Mouse (Mus musculus) stomach, embryonic 15.5 days (tissue): ENCODE measurements around the gene Arfgef2. TPM values are rescaled to one million over a fixed set of nuclear protein-coding genes. Genes with fewer than 3 reads are reported as not detected.

Experiments used
- ATAC-seq: fragments of 200-750 bp; cut with Nextera tagmentation; 2 replicates; pipeline ENCODE4 v1.8.0; 2017; ENCODE audit warnings: low read depth, moderate number of reproducible peaks, moderate TSS enrichment; ENCODE audit not compliant: insufficient read depth, low FRiP score
- H3K27ac ChIP-seq: fragments of 300-500 bp; sonication (generic); 2 replicates; pipeline ENCODE4 v1.5.1; 2015; ENCODE audit warnings: mild to moderate bottlenecking, inconsistent platforms
- H3K27me3 ChIP-seq: fragments of 300-500 bp; sonication (generic); replicated peaks from 2 replicates; pipeline ENCODE4 v1.6.1; 2015; ENCODE audit warnings: inconsistent platforms
- H3K36me3 ChIP-seq: fragments of 300-500 bp; sonication (generic); 2 replicates; pipeline ENCODE4 v1.6.1; 2015; ENCODE audit warnings: inconsistent platforms
- H3K4me1 ChIP-seq: fragments of 300-500 bp; sonication (generic); 2 replicates; pipeline ENCODE4 v1.6.1; 2015; ENCODE audit warnings: inconsistent platforms
- H3K4me2 ChIP-seq: fragments of 300-500 bp; sonication (generic); 2 replicates; pipeline ENCODE4 v1.6.1; 2015; ENCODE audit warnings: mild to moderate bottlenecking, inconsistent platforms
- H3K4me3 ChIP-seq: fragments of 300-500 bp; sonication (generic); replicated peaks from 2 replicates; pipeline ENCODE4 v1.5.1; 2015; ENCODE audit warnings: inconsistent platforms
- H3K9ac ChIP-seq: fragments of 300-500 bp; sonication (generic); 2 replicates; pipeline ENCODE4 v1.6.1; 2015; ENCODE audit warnings: inconsistent platforms
- H3K9me3 ChIP-seq: fragments of 300-500 bp; sonication (generic); 2 replicates; pipeline ENCODE4 v1.6.1; 2016; ENCODE audit warnings: inconsistent platforms
- WGBS: fragments of 180-500 bp; shearing (Covaris S2); methylation state at CpG from one replicate; pipeline ENCODE4 v1.1.7; 2015; 5-methylcytosine and 5-hydroxymethylcytosine counted together
- polyA plus RNA-seq: library from polyadenylated mRNA; unstranded; fragments of >200 nt; fragmentation: Nextera tagmentation; extraction: Ambion mirVana; gene quantifications from 2 replicates; pipeline ENCODE4 v1.2.1, GENCODE M21; 2015

Gene Arfgef2
- polyA plus RNA-seq, 1 experiment from 2014 or later: 4.5 TPM

- Histone ChIP-seq H3K36me3 (peaks cover 18% of the 10 kb centered on the region), H3K4me2 (no peak overlapping the region), H3K4me3 (no peak overlapping the region), H3K27me3 (no peaks in the 10 kb centered on the region), H3K9me3 (no peaks in the 10 kb centered on the region), H3K4me1 (no peaks in the 10 kb centered on the region), H3K27ac (no peak overlapping the region), H3K9ac (no peak overlapping the region)
- WGBS: 89% methylated on average over 2 of the region's 2 CpGs
- no peak for ATAC-seq
Observed at GRCm38 (mm10) chr2:166834091-166834490, 28.7 kb downstream of the Arfgef2 start.

GRCm38 (mm10) chr2:166834796-166835195 is 29.4 kb downstream of the Arfgef2 start:
- H3K4me2 ChIP-seq: no peak overlapping the region
- H3K9me3 ChIP-seq: no peaks in the 10 kb centered on the region
- no peaks in the 10 kb centered on the region for H3K4me1 ChIP-seq
- H3K36me3 ChIP-seq: peaks cover 18% of the 10 kb centered on the region
- no peak for ATAC-seq
- no peak overlapping the region for H3K27ac ChIP-seq
- H3K4me3 ChIP-seq: no peak overlapping the region
- no peaks in the 10 kb centered on the region for H3K27me3 ChIP-seq
- no peak overlapping the region for H3K9ac ChIP-seq
- 91% methylated on average over 4 of the region's 4 CpGs for WGBS

- H3K27me3 ChIP-seq: no peaks in the 10 kb centered on the region
Observed at GRCm38 (mm10) chr2:166835581-166835980, 30.2 kb downstream of the Arfgef2 start.

GRCm38 (mm10) chr2:166841813-166842212 is 36.4 kb downstream of the Arfgef2 start:
- no peak for ATAC-seq
- no peaks in the 10 kb centered on the region for H3K4me1 ChIP-seq
- no peak overlapping the region for H3K27ac ChIP-seq
- H3K4me3 ChIP-seq: no peak overlapping the region
- H3K9me3 ChIP-seq: no peaks in the 10 kb centered on the region
- H3K9ac ChIP-seq: no peak overlapping the region
- H3K4me2 ChIP-seq: no peak overlapping the region
- H3K36me3 ChIP-seq: peaks cover 15% of the 10 kb centered on the region
- WGBS: 84% methylated on average over 4 of the region's 4 CpGs
- no peaks in the 10 kb centered on the region for H3K27me3 ChIP-seq

More at GRCm38 (mm10) chr2:166835581-166835980, 30.2 kb downstream of the Arfgef2 start:
- Histone ChIP-seq H3K36me3 (peaks cover 18% of the 10 kb centered on the region), H3K27ac (no peak overlapping the region), H3K9ac (no peak overlapping the region), H3K4me1 (no peaks in the 10 kb centered on the region), H3K4me2 (no peak overlapping the region), H3K4me3 (no peak overlapping the region), H3K9me3 (no peaks in the 10 kb centered on the region)
- WGBS: 71% methylated on average over 5 of the region's 5 CpGs
- ATAC-seq: no peak

GRCm38 (mm10) chr2:166850691-166851090 is 45.3 kb downstream of the Arfgef2 start:
- WGBS: 82% methylated on average over 11 of the region's 11 CpGs

GRCm38 (mm10) chr2:166852270-166852669 is 46.9 kb downstream of the Arfgef2 start:
- H3K27ac ChIP-seq: no peak overlapping the region
- no peaks in the 10 kb centered on the region for H3K27me3 ChIP-seq
- H3K4me2 ChIP-seq: no peak overlapping the region
- H3K36me3 ChIP-seq: peaks cover 39% of the 10 kb centered on the region
- H3K4me3 ChIP-seq: no peak overlapping the region
- no peaks in the 10 kb centered on the region for H3K9me3 ChIP-seq
- ATAC-seq: no peak
- no peaks in the 10 kb centered on the region for H3K4me1 ChIP-seq
- WGBS: 89% methylated on average over 7 of the region's 7 CpGs
- no peak overlapping the region for H3K9ac ChIP-seq

More at GRCm38 (mm10) chr2:166850691-166851090, 45.3 kb downstream of the Arfgef2 start:
- no peaks in the 10 kb centered on the region for H3K4me1 ChIP-seq
- peaks cover 29% of the 10 kb centered on the region for H3K36me3 ChIP-seq
- H3K9ac ChIP-seq: no peak overlapping the region
- ATAC-seq: no peak
- no peaks in the 10 kb centered on the region for H3K9me3 ChIP-seq
- H3K4me3 ChIP-seq: no peak overlapping the region
- no peak overlapping the region for H3K4me2 ChIP-seq
- H3K27ac ChIP-seq: no peak overlapping the region
- H3K27me3 ChIP-seq: no peaks in the 10 kb centered on the region

GRCm38 (mm10) chr2:166855771-166856170 is 50.4 kb downstream of the Arfgef2 start:
- ATAC-seq: no peak
- Histone ChIP-seq H3K9ac (no peak overlapping the region), H3K4me3 (no peak overlapping the region), H3K4me2 (no peak overlapping the region), H3K36me3 (peaks cover 57% of the 10 kb centered on the region), H3K27ac (no peak overlapping the region), H3K9me3 (no peaks in the 10 kb centered on the region), H3K27me3 (no peaks in the 10 kb centered on the region), H3K4me1 (no peaks in the 10 kb centered on the region)
- 93% methylated on average over 8 of the region's 8 CpGs for WGBS

- no peaks in the 10 kb centered on the region for H3K4me1 ChIP-seq
- H3K27ac ChIP-seq: no peak overlapping the region
- H3K9me3 ChIP-seq: no peaks in the 10 kb centered on the region
- ATAC-seq: no peak
- H3K27me3 ChIP-seq: no peaks in the 10 kb centered on the region
- WGBS: 91% methylated on average over 6 of the region's 6 CpGs
- no peak overlapping the region for H3K9ac ChIP-seq
- no peak overlapping the region for H3K4me3 ChIP-seq
- H3K36me3 ChIP-seq: peaks cover 55% of the 10 kb centered on the region
- H3K4me2 ChIP-seq: no peak overlapping the region
Observed at GRCm38 (mm10) chr2:166856366-166856765, 51.0 kb downstream of the Arfgef2 start.

GRCm38 (mm10) chr2:166857118-166857517 is 51.7 kb downstream of the Arfgef2 start:
- Histone ChIP-seq H3K9ac (no peak overlapping the region), H3K4me1 (no peaks in the 10 kb centered on the region), H3K36me3 (peaks cover 56% of the 10 kb centered on the region), H3K4me3 (no peak overlapping the region), H3K27ac (no peak overlapping the region), H3K27me3 (no peaks in the 10 kb centered on the region), H3K9me3 (no peaks in the 10 kb centered on the region), H3K4me2 (no peak overlapping the region)
- 82% methylated on average over 2 of the region's 2 CpGs for WGBS
- no peak for ATAC-seq

GRCm38 (mm10) chr2:166859214-166859613 is 53.8 kb downstream of the Arfgef2 start:
- H3K9ac ChIP-seq: no peak overlapping the region
- WGBS: 80% methylated on average over 7 of the region's 7 CpGs
- H3K4me2 ChIP-seq: no peak overlapping the region
- no peaks in the 10 kb centered on the region for H3K4me1 ChIP-seq
- ATAC-seq: no peak
- no peaks in the 10 kb centered on the region for H3K27me3 ChIP-seq
- no peak overlapping the region for H3K4me3 ChIP-seq
- H3K27ac ChIP-seq: no peak overlapping the region
- H3K36me3 ChIP-seq: peaks cover 53% of the 10 kb centered on the region
- no peaks in the 10 kb centered on the region for H3K9me3 ChIP-seq

- Histone ChIP-seq H3K27me3 (no peaks in the 10 kb centered on the region), H3K27ac (no peak overlapping the region), H3K4me1 (no peaks in the 10 kb centered on the region), H3K36me3 (peaks cover 40% of the 10 kb centered on the region), H3K4me3 (no peak overlapping the region), H3K9ac (no peak overlapping the region), H3K9me3 (no peaks in the 10 kb centered on the region), H3K4me2 (no peak overlapping the region)
- ATAC-seq: no peak
- WGBS: 69% methylated on average over 3 of the region's 3 CpGs
Observed at GRCm38 (mm10) chr2:166862505-166862904, 57.1 kb downstream of the Arfgef2 start.

- Histone ChIP-seq H3K27me3 (no peaks in the 10 kb centered on the region), H3K4me1 (no peaks in the 10 kb centered on the region), H3K9me3 (no peaks in the 10 kb centered on the region), H3K9ac (no peak overlapping the region), H3K4me3 (no peak overlapping the region), H3K4me2 (no peak overlapping the region), H3K27ac (no peak overlapping the region), H3K36me3 (peaks cover 32% of the 10 kb centered on the region; the same call in 1 of the 2 replicates)
- ATAC-seq: no peak
- WGBS: 84% methylated on average over 10 of the region's 10 CpGs
Observed at GRCm38 (mm10) chr2:166865476-166865875, 60.1 kb downstream of the Arfgef2 start.

GRCm38 (mm10) chr2:166870271-166870865 is 65.0 kb downstream of the Arfgef2 start:
- Histone ChIP-seq H3K4me1 (no peaks in the 10 kb centered on the region), H3K4me2 (no peak overlapping the region)

More at GRCm38 (mm10) chr2:166870271-166870865, 65.0 kb downstream of the Arfgef2 start:
- no peak overlapping the region for H3K4me3 ChIP-seq
- 80% methylated on average over 20 of the region's 20 CpGs for WGBS
- H3K9ac ChIP-seq: no peak overlapping the region
- H3K36me3 ChIP-seq: peaks cover 18% of the 10 kb centered on the region; the same call in 1 of the 2 replicates
- no peak overlapping the region for H3K27ac ChIP-seq
- H3K9me3 ChIP-seq: no peaks in the 10 kb centered on the region
- no peaks in the 10 kb centered on the region for H3K27me3 ChIP-seq
- ATAC-seq: no peak; the same call in 1 of the 2 replicates
